Mouse (Mus musculus) intestine, embryonic 15.5 days (tissue): ENCODE data around the gene Lrrfip1. TPM values are rescaled to one million over a fixed set of nuclear protein-coding genes. Genes with fewer than 3 reads are reported as not detected.

Source experiments
- ATAC-seq: fragments of 200-750 bp; cut with Nextera tagmentation; 2 replicates; pipeline ENCODE4 v1.8.0; 2017; ENCODE audit warnings: moderate TSS enrichment, moderate library complexity
- H3K27ac ChIP-seq: fragments of 300-500 bp; sonication (generic); 2 replicates; pipeline ENCODE4 v1.5.1; 2015; ENCODE audit warnings: mild to moderate bottlenecking, inconsistent platforms
- H3K27me3 ChIP-seq: fragments of 300-500 bp; sonication (generic); replicated peaks from 2 replicates; pipeline ENCODE4 v1.6.1; 2015; ENCODE audit warnings: inconsistent platforms
- H3K36me3 ChIP-seq: fragments of 300-500 bp; sonication (generic); 2 replicates; pipeline ENCODE4 v1.6.1; 2015; ENCODE audit warnings: inconsistent platforms
- H3K4me1 ChIP-seq: fragments of 300-500 bp; sonication (generic); replicated peaks from 2 replicates; pipeline ENCODE4 v1.6.1; 2015; ENCODE audit warnings: inconsistent platforms
- H3K4me2 ChIP-seq: fragments of 300-500 bp; sonication (generic); replicated peaks from 2 replicates; pipeline ENCODE4 v1.6.1; 2015; ENCODE audit warnings: mild to moderate bottlenecking, inconsistent platforms
- H3K4me3 ChIP-seq: fragments of 300-500 bp; sonication (generic); replicated peaks from 2 replicates; pipeline ENCODE4 v1.5.1; 2015; ENCODE audit warnings: inconsistent platforms
- H3K9ac ChIP-seq: fragments of 300-500 bp; sonication (generic); 2 replicates; pipeline ENCODE4 v1.6.1; 2015; ENCODE audit warnings: inconsistent platforms
- H3K9me3 ChIP-seq: fragments of 300-500 bp; sonication (generic); 2 replicates; pipeline ENCODE4 v1.6.1; 2016; ENCODE audit warnings: inconsistent platforms
- WGBS: fragments of 180-500 bp; shearing (Covaris S2); methylation state at CpG from one replicate; pipeline ENCODE4 v1.1.7; 2015; 5-methylcytosine and 5-hydroxymethylcytosine counted together
- polyA plus RNA-seq: library from polyadenylated mRNA; unstranded; fragments of >200 nt; fragmentation: Nextera tagmentation; extraction: Ambion mirVana; gene quantifications from 2 replicates; pipeline ENCODE4 v1.2.1, GENCODE M21; 2015

Gene Lrrfip1
- polyA plus RNA-seq, 1 experiment from 2014 or later: 63.5 TPM

GRCm38 (mm10) chr1:91001871-91002539, 3.5 kb downstream of the Lrrfip1 start:
- peaks cover 13% of the 10 kb centered on the region for H3K4me1 ChIP-seq
- 78% methylated on average over 3 of the region's 3 CpGs for WGBS
- no peak overlapping the region for H3K27ac ChIP-seq
- no peak for ATAC-seq
- H3K4me3 ChIP-seq: no peak overlapping the region
- no peak overlapping the region for H3K4me2 ChIP-seq
- no peaks in the 10 kb centered on the region for H3K36me3 ChIP-seq
- H3K27me3 ChIP-seq: no peaks in the 10 kb centered on the region
- H3K9me3 ChIP-seq: no peaks in the 10 kb centered on the region
- no peak overlapping the region for H3K9ac ChIP-seq

GRCm38 (mm10) chr1:91002641-91003040, 4.1 kb downstream of the Lrrfip1 start:
- H3K36me3 ChIP-seq: no peaks in the 10 kb centered on the region
- no peak overlapping the region for H3K9ac ChIP-seq
- no peak overlapping the region for H3K4me2 ChIP-seq
- 77% methylated on average over 3 of the region's 3 CpGs for WGBS
- no peaks in the 10 kb centered on the region for H3K9me3 ChIP-seq
- no peak for ATAC-seq
- H3K4me3 ChIP-seq: no peak overlapping the region
- H3K4me1 ChIP-seq: peaks cover 13% of the 10 kb centered on the region
- H3K27me3 ChIP-seq: no peaks in the 10 kb centered on the region
- no peak overlapping the region for H3K27ac ChIP-seq

- Histone ChIP-seq H3K36me3 (no peaks in the 10 kb centered on the region), H3K27me3 (no peaks in the 10 kb centered on the region), H3K9ac (no peak overlapping the region), H3K4me2 (no peak overlapping the region), H3K4me3 (no peak overlapping the region), H3K9me3 (no peaks in the 10 kb centered on the region), H3K4me1 (peaks cover 13% of the 10 kb centered on the region), H3K27ac (no peak overlapping the region)
- WGBS: 81% methylated on average over 8 of the region's 8 CpGs
- ATAC-seq: no peak
These were observed 5.2 kb downstream of the Lrrfip1 start for GRCm38 (mm10) chr1:91003522-91004253.

- H3K4me1 ChIP-seq: no peaks in the 10 kb centered on the region; the same call in 1 of the 2 replicates
- WGBS: 52% methylated on average over 5 of the region's 5 CpGs
- no peaks in the 10 kb centered on the region for H3K36me3 ChIP-seq
- no peak overlapping the region for H3K27ac ChIP-seq
- no peaks in the 10 kb centered on the region for H3K9me3 ChIP-seq
- H3K4me2 ChIP-seq: no peak overlapping the region
- no peak overlapping the region for H3K4me3 ChIP-seq
- no peak for ATAC-seq
- H3K27me3 ChIP-seq: no peaks in the 10 kb centered on the region
- H3K9ac ChIP-seq: no peak overlapping the region
These were observed 7.5 kb downstream of the Lrrfip1 start for GRCm38 (mm10) chr1:91006037-91006436.

- H3K9me3 ChIP-seq: no peaks in the 10 kb centered on the region
- H3K4me2 ChIP-seq: no peak overlapping the region
- H3K36me3 ChIP-seq: no peaks in the 10 kb centered on the region
- 82% methylated on average over 9 of the region's 9 CpGs for WGBS
- no peak for ATAC-seq
- H3K4me1 ChIP-seq: peaks cover 4% of the 10 kb centered on the region; the same call in 1 of the 2 replicates
- no peaks in the 10 kb centered on the region for H3K27me3 ChIP-seq
- H3K9ac ChIP-seq: no peak overlapping the region
- no peak overlapping the region for H3K27ac ChIP-seq
- no peak overlapping the region for H3K4me3 ChIP-seq
These were observed 8.2 kb downstream of the Lrrfip1 start for GRCm38 (mm10) chr1:91006708-91007107.

GRCm38 (mm10) chr1:91008147-91008682, 9.7 kb downstream of the Lrrfip1 start:
- no peak overlapping the region for H3K4me3 ChIP-seq
- WGBS: 96% methylated on average over 14 of the region's 14 CpGs

GRCm38 (mm10) chr1:91008746-91009145, 10.2 kb downstream of the Lrrfip1 start:
- H3K36me3 ChIP-seq: no peaks in the 10 kb centered on the region
- H3K9me3 ChIP-seq: no peaks in the 10 kb centered on the region
- no peaks in the 10 kb centered on the region for H3K27me3 ChIP-seq
- no peak overlapping the region for H3K27ac ChIP-seq
- H3K4me3 ChIP-seq: no peak overlapping the region
- no peak overlapping the region for H3K4me2 ChIP-seq
- no peak overlapping the region for H3K9ac ChIP-seq
- peaks cover 13% of the 10 kb centered on the region for H3K4me1 ChIP-seq
- WGBS: 84% methylated on average over 9 of the region's 9 CpGs
- no peak for ATAC-seq

More at GRCm38 (mm10) chr1:91008147-91008682, 9.7 kb downstream of the Lrrfip1 start:
- Histone ChIP-seq H3K27me3 (no peaks in the 10 kb centered on the region), H3K36me3 (no peaks in the 10 kb centered on the region), H3K9ac (no peak overlapping the region), H3K4me2 (no peak overlapping the region), H3K27ac (no peak overlapping the region), H3K4me1 (peaks cover 13% of the 10 kb centered on the region), H3K9me3 (no peaks in the 10 kb centered on the region)
- no peak for ATAC-seq

- no peak overlapping the region for H3K27ac ChIP-seq
- no peak for ATAC-seq
- H3K36me3 ChIP-seq: no peaks in the 10 kb centered on the region
- no peaks in the 10 kb centered on the region for H3K9me3 ChIP-seq
- no peak overlapping the region for H3K4me3 ChIP-seq
- H3K9ac ChIP-seq: no peak overlapping the region
- 74% methylated on average over 6 of the region's 6 CpGs for WGBS
- H3K27me3 ChIP-seq: no peaks in the 10 kb centered on the region
- no peak overlapping the region for H3K4me2 ChIP-seq
- H3K4me1 ChIP-seq: peaks cover 13% of the 10 kb centered on the region
These were observed 10.7 kb downstream of the Lrrfip1 start for GRCm38 (mm10) chr1:91009266-91009665.

- Histone ChIP-seq H3K4me1 (peaks cover 13% of the 10 kb centered on the region), H3K36me3 (no peaks in the 10 kb centered on the region), H3K9ac (no peak overlapping the region), H3K4me3 (no peak overlapping the region), H3K27me3 (no peaks in the 10 kb centered on the region), H3K27ac (no peak overlapping the region), H3K9me3 (no peaks in the 10 kb centered on the region), H3K4me2 (no peak overlapping the region)
- 75% methylated on average over 7 of the region's 7 CpGs for WGBS
- ATAC-seq: no peak
These were observed 11.7 kb downstream of the Lrrfip1 start for GRCm38 (mm10) chr1:91010216-91010615.

GRCm38 (mm10) chr1:91010716-91011115, 12.2 kb downstream of the Lrrfip1 start:
- no peak overlapping the region for H3K9ac ChIP-seq
- no peak for ATAC-seq
- no peaks in the 10 kb centered on the region for H3K36me3 ChIP-seq
- peaks cover 16% of the 10 kb centered on the region for H3K4me1 ChIP-seq
- no peak overlapping the region for H3K4me2 ChIP-seq
- H3K27ac ChIP-seq: no peak overlapping the region
- H3K27me3 ChIP-seq: no peaks in the 10 kb centered on the region
- 82% methylated on average over 2 of the region's 2 CpGs for WGBS
- no peak overlapping the region for H3K4me3 ChIP-seq
- H3K9me3 ChIP-seq: no peaks in the 10 kb centered on the region

GRCm38 (mm10) chr1:91011336-91011735, 12.8 kb downstream of the Lrrfip1 start:
- no peaks in the 10 kb centered on the region for H3K27me3 ChIP-seq
- no peak overlapping the region for H3K4me2 ChIP-seq
- no peak overlapping the region for H3K27ac ChIP-seq
- no peak overlapping the region for H3K9ac ChIP-seq
- H3K4me1 ChIP-seq: peaks cover 17% of the 10 kb centered on the region
- H3K9me3 ChIP-seq: no peaks in the 10 kb centered on the region
- WGBS: 90% methylated on average over 3 of the region's 3 CpGs
- ATAC-seq: no peak
- H3K36me3 ChIP-seq: no peaks in the 10 kb centered on the region
- H3K4me3 ChIP-seq: no peak overlapping the region

- no peak overlapping the region for H3K27ac ChIP-seq
- 85% methylated on average over 3 of the region's 3 CpGs for WGBS
These were observed 15.3 kb downstream of the Lrrfip1 start for GRCm38 (mm10) chr1:91013803-91014202.

More at GRCm38 (mm10) chr1:91013803-91014202, 15.3 kb downstream of the Lrrfip1 start:
- H3K9ac ChIP-seq: no peak overlapping the region
- no peak overlapping the region for H3K4me3 ChIP-seq
- no peak for ATAC-seq
- no peaks in the 10 kb centered on the region for H3K36me3 ChIP-seq
- H3K4me2 ChIP-seq: no peak overlapping the region
- no peaks in the 10 kb centered on the region for H3K27me3 ChIP-seq
- peaks cover 26% of the 10 kb centered on the region for H3K4me1 ChIP-seq
- no peaks in the 10 kb centered on the region for H3K9me3 ChIP-seq
